Mouse (Mus musculus) CD4-positive helper T cell, adult 2 months (primary cell): ENCODE results near the gene Pnkd.
"Not testable (repeated sequence)": the region's sequence is repeated elsewhere in the genome, so short reads cannot be mapped to it uniquely, and the experiment has no call there.

Experiments used
- DNase-seq: peaks from one replicate; pipeline ENCODE4 v3.0.0-alpha.2; 2012; ENCODE audit warnings: low read depth, missing footprints, low spot score

Gene Pnkd

GRCm38 (mm10) chr1:74329899-74330431, 45.2 kb downstream of the Pnkd start:
- DNase-seq: no peak

- DNase-seq: no peak
These were observed 46.4 kb downstream of the Pnkd start for GRCm38 (mm10) chr1:74331046-74331681.

GRCm38 (mm10) chr1:74332241-74332763, 47.6 kb downstream of the Pnkd start:
- DNase-seq: peak; percentile 97

DNA sequence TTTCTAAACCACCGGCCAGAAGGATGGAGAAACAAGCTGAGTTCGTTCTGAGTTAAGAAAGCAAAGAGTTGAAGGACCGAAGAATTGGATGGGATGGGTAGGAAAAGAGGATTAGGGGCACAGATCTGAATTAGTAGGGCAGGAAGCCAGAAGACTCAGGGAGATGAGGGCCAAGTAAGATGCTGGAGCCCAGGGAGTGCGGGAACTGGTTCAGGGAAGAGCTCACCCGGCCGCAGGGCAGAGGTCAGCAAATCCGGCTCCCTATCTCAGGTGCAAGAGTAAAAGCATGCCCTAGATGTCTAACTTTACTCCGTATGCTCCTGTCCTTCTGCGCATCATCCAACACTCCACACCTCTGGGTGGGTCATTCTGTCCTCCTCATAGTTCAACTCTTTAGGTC, 48.2 kb downstream of the Pnkd start:
- no peak for DNase-seq

DNA sequence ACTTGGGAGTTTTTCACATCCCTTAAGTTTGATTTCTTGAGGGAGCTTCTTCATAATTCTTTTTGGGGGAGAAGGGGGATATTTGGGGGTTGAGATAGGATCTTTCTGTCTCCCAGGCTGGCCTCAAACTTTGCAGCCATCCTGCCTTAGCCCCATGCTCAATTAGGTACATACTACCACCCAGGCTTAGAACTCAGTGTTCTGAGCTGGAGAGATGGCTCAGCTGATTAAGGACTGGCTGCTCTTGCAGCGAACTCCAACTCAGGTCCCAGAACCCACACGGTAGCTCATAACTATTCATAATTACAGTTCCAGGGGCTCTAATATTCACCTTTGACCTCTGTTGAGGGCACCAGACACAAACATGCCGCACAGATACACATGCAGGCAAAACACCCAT, 49.9 kb downstream of the Pnkd start:
- no peak for DNase-seq

- no peak for DNase-seq
These were observed 50.3 kb downstream of the Pnkd start for GRCm38 (mm10) chr1:74335033-74335432.

DNA sequence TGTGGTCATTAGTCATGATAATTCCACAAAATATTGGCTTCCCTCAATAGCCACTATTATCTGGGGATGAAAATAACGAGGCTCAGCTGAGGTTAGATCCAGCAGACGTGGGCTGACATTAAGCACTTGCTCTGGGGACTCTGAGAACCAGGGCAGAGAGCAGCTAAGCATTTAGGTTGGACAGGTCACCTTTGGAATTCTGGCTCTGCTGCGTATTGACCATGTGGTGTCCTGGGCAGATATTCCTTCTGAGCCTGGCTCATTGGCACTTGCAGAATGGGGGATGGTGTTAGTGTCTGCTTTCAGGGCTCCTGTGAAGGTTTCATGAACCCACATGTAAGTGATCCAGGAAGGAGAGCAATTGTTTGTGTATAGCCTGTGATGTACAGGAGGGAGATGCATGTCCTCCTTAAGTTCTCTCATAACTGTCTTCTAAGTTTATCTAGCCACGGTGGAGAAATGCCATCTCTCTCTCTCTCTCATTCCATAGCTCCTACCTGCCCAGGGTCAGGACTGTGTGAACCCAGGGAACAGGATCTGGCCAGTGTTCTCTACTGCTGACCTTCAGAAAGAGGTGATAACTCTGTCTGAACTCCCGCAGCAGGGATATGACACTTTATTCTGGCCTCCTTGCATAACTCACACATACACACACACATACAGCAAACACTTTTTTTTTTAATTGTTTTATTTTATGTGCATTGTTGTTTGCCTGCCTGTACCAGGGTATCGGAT, 50.9 kb downstream of the Pnkd start:
- DNase-seq: no peak

DNA sequence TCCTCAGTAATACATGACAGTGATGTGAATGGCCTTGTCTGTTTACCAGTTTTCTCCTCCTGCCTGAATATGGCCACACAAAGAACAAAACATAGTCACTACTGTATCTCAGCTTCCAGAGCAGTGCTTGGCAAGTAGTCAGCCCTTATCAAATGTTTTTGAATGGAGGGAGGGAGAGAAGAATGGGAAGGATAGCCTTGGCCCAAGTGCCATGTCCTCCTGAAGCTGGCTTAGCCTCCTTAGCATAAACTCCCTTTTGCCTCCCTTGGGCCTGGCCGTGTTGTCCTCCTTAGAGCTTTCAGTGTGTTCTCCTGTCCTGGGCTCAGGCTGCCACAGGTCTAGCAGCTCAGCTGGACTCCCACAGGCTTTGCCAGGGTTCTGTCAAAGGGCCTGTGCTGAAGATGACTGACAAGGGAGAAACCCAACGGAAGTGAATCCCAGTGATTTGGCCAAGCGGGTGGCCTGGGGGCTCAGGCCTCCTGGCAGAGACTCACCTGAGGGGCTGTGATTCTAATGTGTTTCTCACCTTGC, 52.6 kb downstream of the Pnkd start:
- DNase-seq: no peak

DNA sequence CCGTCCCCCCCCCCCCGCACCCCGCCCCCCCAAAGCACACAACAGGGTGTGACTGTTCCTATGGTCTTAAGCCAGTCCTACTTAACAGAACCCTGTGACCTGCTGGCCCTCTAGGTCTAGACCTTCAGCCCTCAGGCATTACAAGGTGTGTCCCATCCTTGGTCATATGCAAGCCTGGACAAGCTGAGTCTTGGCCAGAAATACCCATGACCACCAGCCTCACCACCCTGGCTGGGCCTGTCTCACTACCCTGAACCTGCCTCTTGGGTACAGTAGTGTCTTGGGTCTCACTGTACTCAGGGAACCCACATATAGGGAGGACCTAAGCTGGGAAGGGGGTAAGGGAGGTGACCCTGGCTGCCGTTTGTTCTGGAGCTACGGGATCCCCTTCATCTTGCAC, 53.3 kb downstream of the Pnkd start:
- no peak for DNase-seq

DNA sequence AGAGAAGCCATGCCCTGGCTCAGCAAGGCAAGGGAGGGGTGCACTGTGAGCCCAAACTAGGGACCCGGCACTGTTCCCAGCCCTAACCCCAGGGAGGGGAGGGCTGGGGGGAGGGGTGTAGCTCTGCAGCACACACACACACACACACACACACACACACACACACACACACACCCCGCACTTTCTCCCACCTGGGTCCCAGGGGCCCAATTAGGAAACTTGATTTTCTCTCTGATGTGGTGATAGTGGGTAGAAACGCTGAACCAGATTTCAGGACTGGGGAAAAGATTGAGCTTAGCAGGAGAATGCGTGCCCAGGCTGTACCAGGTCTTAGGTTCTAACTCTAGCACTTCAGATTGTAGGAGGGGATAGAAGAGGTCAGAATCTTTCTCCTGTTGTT, 53.9 kb downstream of the Pnkd start:
- no peak for DNase-seq

DNA sequence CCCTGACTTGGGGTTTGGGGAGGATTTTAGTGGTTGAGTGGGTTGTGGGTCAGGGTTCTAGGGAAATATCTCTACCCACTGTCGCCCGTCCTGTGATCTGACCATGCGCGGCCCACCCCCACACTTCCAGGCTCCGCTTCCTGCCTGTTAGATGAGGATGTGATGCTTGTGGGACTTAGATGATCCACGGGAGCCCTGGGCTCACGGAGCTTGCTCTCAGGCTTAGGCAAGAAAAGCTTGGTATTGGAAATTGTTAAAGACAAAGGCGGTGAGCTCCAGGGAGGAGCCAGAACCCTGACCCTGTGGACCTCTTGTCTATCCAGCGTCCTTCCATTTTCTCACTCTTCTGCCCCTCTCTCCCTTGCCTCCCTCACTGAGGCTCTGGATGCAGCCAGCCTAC, 55.2 kb downstream of the Pnkd start:
- no peak for DNase-seq

DNA sequence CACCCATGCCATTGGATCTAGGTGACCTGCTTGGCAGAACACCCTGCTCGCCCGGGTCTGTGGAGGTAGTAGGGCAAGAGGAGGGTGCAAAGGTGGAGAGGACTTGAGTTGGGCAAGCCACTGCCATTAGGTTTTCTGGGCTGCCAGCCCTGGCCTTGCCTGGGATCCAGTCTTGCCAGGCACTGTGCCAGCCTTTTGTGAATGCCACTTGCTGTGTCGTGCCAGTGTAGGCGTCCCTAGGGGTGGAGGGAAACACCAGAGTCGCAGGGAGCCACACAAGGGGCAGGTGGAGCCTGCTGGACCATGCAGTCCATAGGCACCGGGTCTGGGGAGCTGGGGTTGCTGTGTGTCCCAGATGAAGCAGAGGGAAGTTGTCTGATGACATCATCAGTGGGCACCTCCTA, 55.6 kb downstream of the Pnkd start:
- DNase-seq: no peak

- not testable (repeated sequence) for DNase-seq
These were observed 56.3 kb downstream of the Pnkd start for GRCm38 (mm10) chr1:74340992-74341391.

DNA sequence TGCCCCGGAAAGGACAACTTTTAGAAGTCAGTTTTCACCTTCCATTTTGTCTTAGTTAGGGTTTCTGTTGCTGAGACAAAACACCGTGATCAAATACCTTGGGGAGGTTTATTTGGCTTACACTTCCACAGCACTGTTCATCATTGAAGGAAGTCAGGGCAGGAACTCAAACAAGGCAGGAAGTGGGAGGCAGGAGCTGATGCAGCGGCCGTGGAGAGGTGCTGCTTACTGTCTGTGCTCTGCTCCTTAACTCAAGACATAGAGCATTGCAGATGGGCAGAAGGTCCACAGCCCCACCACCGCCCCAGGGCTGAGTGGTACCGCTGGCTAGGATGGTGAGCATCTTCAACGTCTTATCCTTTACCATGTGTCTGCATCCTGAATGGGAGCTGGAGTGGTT, 57.2 kb downstream of the Pnkd start:
- DNase-seq: no peak

- DNase-seq: no peak
These were observed 57.6 kb downstream of the Pnkd start for GRCm38 (mm10) chr1:74342308-74342707.

DNA sequence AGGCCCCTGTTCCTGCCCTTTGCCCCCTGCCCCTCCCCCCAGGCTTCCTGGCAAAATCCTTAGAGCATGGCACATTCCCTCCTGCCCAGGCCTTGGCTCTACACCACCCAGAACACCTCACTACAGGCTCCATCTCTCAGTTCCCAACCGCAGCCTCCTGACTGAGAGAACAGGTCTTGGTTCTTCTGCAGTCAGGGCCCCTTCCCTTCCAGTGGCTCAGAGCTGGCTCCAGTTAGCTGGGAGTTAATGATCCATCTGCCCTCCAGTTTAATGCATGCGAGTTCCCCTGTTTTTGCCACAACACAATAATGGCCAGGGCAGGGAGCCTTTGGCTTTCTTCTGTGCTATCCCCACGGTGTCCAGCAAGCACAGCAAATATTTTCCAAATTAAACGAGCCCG, 58.4 kb downstream of the Pnkd start:
- no peak for DNase-seq

DNA sequence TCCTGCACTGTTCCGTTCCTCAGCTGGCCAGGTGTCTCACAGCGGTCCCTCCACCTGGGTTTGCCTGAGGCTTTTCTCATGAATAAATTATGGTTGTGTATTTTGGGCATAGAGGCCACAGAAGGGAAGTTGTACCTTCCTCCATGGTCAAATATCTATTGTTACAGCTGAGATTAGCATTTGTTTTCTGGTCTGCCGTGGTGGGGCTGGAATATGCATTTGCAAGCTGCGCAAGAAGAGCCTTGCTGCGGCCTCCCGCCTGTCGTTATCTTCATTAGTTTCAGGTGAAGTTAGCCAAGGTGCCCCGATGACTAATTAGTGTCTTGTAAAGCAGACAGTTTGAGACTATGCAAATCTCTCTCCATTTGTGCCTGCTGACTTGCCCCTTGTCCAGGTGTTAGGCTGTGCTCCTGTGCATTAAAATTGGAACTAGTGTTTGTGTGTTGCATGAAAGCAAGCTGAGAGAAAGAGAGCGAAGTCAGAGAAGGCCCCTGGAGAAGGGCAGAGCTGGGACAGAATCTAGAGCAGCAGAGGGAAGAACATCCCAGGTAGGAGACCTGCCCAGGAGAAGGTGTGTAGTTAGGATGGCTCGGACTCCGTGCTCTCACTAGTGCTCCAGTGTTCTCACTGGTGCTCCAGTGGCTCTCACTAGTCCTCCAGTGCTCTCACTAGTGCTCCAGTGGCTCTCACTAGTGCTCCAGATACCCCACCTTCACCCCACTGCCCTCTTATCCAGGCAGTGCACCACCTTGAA, 59.6 kb downstream of the Pnkd start:
- DNase-seq: no peak

- DNase-seq: peak; percentile 15
These were observed 66.5 kb downstream of the Pnkd start for GRCm38 (mm10) chr1:74351185-74351769.

GRCm38 (mm10) chr1:74352532-74353096, 67.9 kb downstream of the Pnkd start:
- DNase-seq: no peak

DNA sequence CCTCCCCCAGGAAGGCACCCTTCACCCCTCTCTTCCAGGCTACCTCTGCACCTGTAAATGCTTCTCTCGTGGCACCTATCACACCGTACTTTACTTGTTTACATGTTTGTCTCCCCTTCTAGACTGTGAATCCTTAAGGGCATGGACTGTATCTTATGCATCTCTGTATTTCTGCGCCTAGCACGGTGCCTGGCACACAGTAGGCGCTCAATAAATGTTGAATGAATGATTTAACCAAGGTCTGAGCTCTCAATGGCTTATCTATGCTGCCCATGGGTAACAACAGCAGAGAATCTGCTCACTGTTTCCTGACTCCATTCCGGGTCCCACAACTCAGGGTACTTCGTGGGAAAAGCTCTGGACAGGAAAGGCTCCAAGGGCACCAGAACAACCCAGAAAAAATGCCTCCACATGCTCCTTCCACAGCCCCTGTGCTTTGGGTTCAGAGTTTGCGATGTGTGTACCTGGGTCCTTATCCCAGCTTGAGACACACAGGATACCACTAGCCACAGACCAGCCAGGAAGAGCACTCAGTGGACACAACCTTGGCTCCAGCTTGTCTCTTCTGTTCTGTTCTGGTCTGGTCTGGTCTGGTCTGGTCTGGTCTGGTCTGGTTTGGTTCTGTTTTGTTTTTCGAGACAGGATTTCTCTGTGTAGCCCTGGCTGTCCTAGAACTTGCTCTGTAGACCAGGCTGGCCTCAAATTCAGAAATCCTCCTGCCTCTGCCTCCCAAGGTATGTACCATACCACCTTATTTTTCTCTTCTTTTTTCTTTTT, 68.9 kb downstream of the Pnkd start:
- DNase-seq: no peak
